Mouse (Mus musculus): ENCODE data around the gene Riox2.
A peak's percentile ranks its signal among the peaks of the same experiment; 100 is the strongest.

Riox2 gene

GRCm38 (mm10) chr16:59517447-59518219, 46.1 kb downstream of the Riox2 start:
- DNase-seq (ENCODE audit: low spot score) = peak; percentile 69

GRCm38 (mm10) chr16:59521752-59522423, 50.3 kb downstream of the Riox2 start:
- no peak for DNase-seq (ENCODE audit: low spot score)

- DNase-seq (ENCODE audit: low spot score) = no peak
Measured at GRCm38 (mm10) chr16:59526939-59527338, 55.4 kb downstream of the Riox2 start.

GRCm38 (mm10) chr16:59529570-59529969, 58.0 kb downstream of the Riox2 start:
- no peak for DNase-seq (ENCODE audit: low spot score)

GRCm38 (mm10) chr16:59531243-59531642, 59.7 kb downstream of the Riox2 start:
- no peak for DNase-seq (ENCODE audit: low spot score)

GRCm38 (mm10) chr16:59532561-59532960, 61.0 kb downstream of the Riox2 start:
- no peak for DNase-seq (ENCODE audit: low spot score)

- no peak for DNase-seq (ENCODE audit: low spot score)
Measured at GRCm38 (mm10) chr16:59534349-59534748, 62.8 kb downstream of the Riox2 start.

- DNase-seq (ENCODE audit: low spot score) = no peak
Measured at GRCm38 (mm10) chr16:59535673-59536072, 64.1 kb downstream of the Riox2 start.

GRCm38 (mm10) chr16:59540944-59541343, 69.4 kb downstream of the Riox2 start:
- DNase-seq (ENCODE audit: low spot score) = no peak

GRCm38 (mm10) chr16:59541382-59541781, 69.8 kb downstream of the Riox2 start:
- DNase-seq (ENCODE audit: low spot score) = no peak

Data from T-cell, adult 2 months (primary cell).